Mouse (Mus musculus) intestine, embryonic 16.5 days (tissue): ENCODE results near the gene Serpinb9e. TPM values are rescaled to one million over a fixed set of nuclear protein-coding genes. Genes with fewer than 3 reads are reported as not detected.
"Not testable (repeated sequence)": the region's sequence is repeated elsewhere in the genome, so short reads cannot be mapped to it uniquely, and the experiment has no call there.

Source experiments
- ATAC-seq: fragments of 200-750 bp; cut with Nextera tagmentation; 2 replicates; pipeline ENCODE4 v1.8.0; 2017; ENCODE audit warnings: moderate TSS enrichment, moderate library complexity
- H3K27ac ChIP-seq: fragments of 300-500 bp; sonication (generic); 2 replicates; pipeline ENCODE4 v1.5.1; 2014; ENCODE audit warnings: mild to moderate bottlenecking, low read length
- H3K27me3 ChIP-seq: fragments of 300-500 bp; sonication (generic); replicated peaks from 2 replicates; pipeline ENCODE4 v1.6.1; 2014; ENCODE audit warnings: low read length, control low read depth, mixed read lengths; ENCODE audit not compliant: control insufficient read depth, insufficient read depth
- H3K36me3 ChIP-seq: fragments of 300-500 bp; sonication (generic); 2 replicates; pipeline ENCODE4 v1.6.1; 2014; ENCODE audit warnings: low read length, control low read depth; ENCODE audit not compliant: control insufficient read depth, insufficient read depth
- H3K4me1 ChIP-seq: fragments of 300-500 bp; sonication (generic); 2 replicates; pipeline ENCODE4 v1.6.1; 2014; ENCODE audit warnings: low read length, control low read depth, mixed read lengths; ENCODE audit not compliant: control insufficient read depth, insufficient read depth
- H3K4me2 ChIP-seq: fragments of 300-500 bp; sonication (generic); 2 replicates; pipeline ENCODE4 v1.6.1; 2014; ENCODE audit warnings: low read depth, low read length, control low read depth
- H3K4me3 ChIP-seq: fragments of 300-500 bp; sonication (generic); 2 replicates; pipeline ENCODE4 v1.5.1; 2014; ENCODE audit warnings: mild to moderate bottlenecking, low read length
- H3K9ac ChIP-seq: fragments of 300-500 bp; sonication (generic); 2 replicates; pipeline ENCODE4 v1.6.1; 2014; ENCODE audit warnings: low read depth, low read length
- H3K9me3 ChIP-seq: fragments of 300-500 bp; sonication (generic); 2 replicates; pipeline ENCODE4 v1.6.1; 2016; ENCODE audit warnings: low read length, control low read depth; ENCODE audit not compliant: control insufficient read depth
- WGBS: fragments of 180-500 bp; shearing (Covaris S2); extraction: QIAGEN DNeasy Blood & Tissue Kit; methylation state at CpG from one replicate; pipeline ENCODE4 v1.1.7; 2014; 5-methylcytosine and 5-hydroxymethylcytosine counted together
- polyA plus RNA-seq: library from polyadenylated mRNA; unstranded; fragments of >200 nt; fragmentation: Nextera tagmentation; extraction: Ambion mirVana; gene quantifications from 2 replicates; pipeline ENCODE4 v1.2.1, GENCODE M21; 2015

Serpinb9e gene
- not detected in 2 replicates for polyA plus RNA-seq

GRCm38 (mm10) chr13:33249312-33249711, at the start of gene Serpinb9e:
Gene Serpinb9e (plus strand): TSS chr13:33249612.
- not testable (repeated sequence) for H3K27ac ChIP-seq, ATAC-seq, H3K27me3 ChIP-seq, H3K4me1 ChIP-seq, H3K36me3 ChIP-seq, H3K4me3 ChIP-seq, H3K9ac ChIP-seq, H3K4me2 ChIP-seq, H3K9me3 ChIP-seq
- WGBS: 91% methylated on average over 2 of the region's 2 CpGs

DNA sequence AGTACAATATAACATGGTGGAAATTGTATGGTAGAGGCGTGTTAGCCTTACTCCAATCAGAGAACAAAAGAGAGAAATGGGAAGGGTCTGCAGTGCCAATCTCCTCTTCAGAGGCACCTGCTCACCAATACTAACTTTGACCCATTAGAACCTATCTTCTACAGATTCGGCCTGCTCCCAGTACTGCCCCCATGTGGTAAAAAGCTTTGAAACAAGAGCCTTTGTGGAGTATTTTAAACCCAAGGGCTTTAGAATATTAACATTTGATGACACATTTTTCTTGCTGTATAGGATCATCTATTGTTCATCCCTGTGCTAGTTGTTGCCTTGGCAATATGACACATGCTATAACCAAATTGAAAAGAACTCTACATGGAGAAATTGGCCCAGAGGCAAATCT, 49.7 kb upstream of the Serpinb9e start:
- H3K36me3 ChIP-seq: no peaks in the 10 kb centered on the region
- ATAC-seq: no peak
- no peak overlapping the region for H3K4me3 ChIP-seq
- WGBS: 74% methylated on average over 2 of the region's 2 CpGs
- H3K27me3 ChIP-seq: no peaks in the 10 kb centered on the region
- no peaks in the 10 kb centered on the region for H3K4me1 ChIP-seq
- no peaks in the 10 kb centered on the region for H3K9me3 ChIP-seq
- H3K9ac ChIP-seq: no peak overlapping the region
- no peak overlapping the region for H3K27ac ChIP-seq
- no peak overlapping the region for H3K4me2 ChIP-seq

GRCm38 (mm10) chr13:33308631-33309030, 59.2 kb downstream of the Serpinb9e start:
- H3K9ac ChIP-seq, H3K36me3 ChIP-seq, H3K27me3 ChIP-seq, H3K4me3 ChIP-seq, ATAC-seq, H3K4me2 ChIP-seq, H3K9me3 ChIP-seq, H3K27ac ChIP-seq, H3K4me1 ChIP-seq: not testable (repeated sequence)
- WGBS: 83% methylated on average over 4 of the region's 4 CpGs

Other genes starting within 250 kb of the Serpinb9e start
- 7.3 and 7.4 TPM in 2 replicates for gene Serpinb9, start 246.4 kb upstream of the Serpinb9e start, polyA plus RNA-seq
- gene Serpinb9b, start 222.2 kb upstream of the Serpinb9e start, polyA plus RNA-seq: 0.16 and 0.32 TPM in 2 replicates
- gene Serpinb1b, start 171.0 kb upstream of the Serpinb9e start, polyA plus RNA-seq: 0.15 and 0.18 TPM in 2 replicates
- gene Serpinb9c, start 89.9 kb upstream of the Serpinb9e start, polyA plus RNA-seq: not detected in 2 replicates
- gene Serpinb9d, start 56.7 kb upstream of the Serpinb9e start, polyA plus RNA-seq: not detected in 2 replicates
- gene Serpinb9f, start 74.5 kb downstream of the Serpinb9e start, polyA plus RNA-seq: not detected in 2 replicates
- gene Gm11397, start 146.1 kb downstream of the Serpinb9e start, polyA plus RNA-seq: not detected in 2 replicates
- gene Serpinb9g, start 235.2 kb downstream of the Serpinb9e start, polyA plus RNA-seq: not detected in 2 replicates